Mouse (Mus musculus) urinary bladder, postnatal 14 days (tissue): ENCODE results near the gene Ccdc184.

Source experiments
- DNase-seq: peaks from one replicate; pipeline ENCODE4 v3.0.0; 2021; ENCODE audit warnings: low spot score

The Ccdc184 gene

GRCm38 (mm10) chr15:98166963-98167644 lies at the start of gene Ccdc184:
TSS of gene Ccdc184 (plus strand) at chr15:98167158.
- no peak for DNase-seq

DNA sequence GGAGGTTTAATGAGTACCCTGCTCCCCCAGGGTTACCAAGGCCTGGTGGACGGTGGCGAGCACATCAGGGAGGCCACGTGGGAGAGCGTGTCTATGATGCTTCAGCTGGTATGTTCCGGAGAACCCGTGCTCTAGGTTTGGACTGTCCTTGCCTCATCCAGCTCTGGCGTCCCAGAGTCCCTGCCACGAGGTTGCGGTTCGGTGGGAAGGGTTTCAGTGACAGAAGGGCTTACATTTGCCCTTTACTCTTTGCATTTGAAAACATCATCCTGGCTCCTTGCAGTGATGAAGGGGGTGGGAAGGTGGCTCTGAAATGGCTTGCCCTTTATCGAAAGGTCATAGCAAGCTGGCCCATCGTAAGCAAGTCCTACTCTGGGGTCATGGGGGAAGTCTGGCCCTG lies 47.6 kb upstream of the Ccdc184 start:
- no peak for DNase-seq

GRCm38 (mm10) chr15:98120831-98121230 lies 46.1 kb upstream of the Ccdc184 start:
- no peak for DNase-seq

DNA sequence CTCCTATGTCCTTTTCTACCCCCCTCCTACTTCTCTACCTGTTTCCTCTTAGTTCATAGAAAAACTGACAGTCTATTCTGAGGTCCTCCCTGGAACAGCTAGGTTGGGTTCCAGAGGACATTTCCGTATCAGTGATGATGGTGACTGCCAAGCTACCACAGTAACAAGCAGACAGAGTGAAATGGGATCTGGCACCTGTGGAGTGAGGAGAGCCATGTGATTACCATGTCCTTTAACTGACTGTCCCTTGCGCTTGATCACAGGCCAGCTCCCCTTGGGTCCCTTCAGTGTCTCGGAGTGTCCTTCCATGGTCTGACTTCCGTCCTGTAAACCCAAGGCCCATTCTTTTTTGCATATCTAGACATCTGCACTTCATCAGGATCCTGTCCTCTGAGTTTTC lies 36.0 kb upstream of the Ccdc184 start:
- DNase-seq: no peak

DNA sequence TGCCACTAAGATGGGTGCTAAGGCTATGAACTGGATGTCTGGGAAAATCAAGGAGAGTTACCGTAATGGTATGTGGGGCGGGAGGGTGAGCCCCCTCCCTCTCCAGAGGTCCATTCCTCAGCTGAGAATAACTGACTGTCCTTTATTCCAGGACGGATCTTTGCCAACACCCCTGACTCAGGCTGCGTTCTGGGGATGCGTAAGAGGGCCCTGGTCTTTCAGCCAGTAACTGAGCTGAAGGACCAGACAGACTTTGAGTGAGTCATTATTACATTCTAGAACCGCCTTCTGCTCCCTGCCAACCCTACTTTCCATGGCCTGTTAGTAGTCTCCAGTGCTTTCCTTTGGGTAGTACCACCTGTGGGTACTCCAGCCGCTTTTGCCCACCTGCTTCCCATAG lies 35.5 kb upstream of the Ccdc184 start:
- DNase-seq: no peak

- no peak for DNase-seq
Observed at GRCm38 (mm10) chr15:98131942-98132655, 34.9 kb upstream of the Ccdc184 start.

DNA sequence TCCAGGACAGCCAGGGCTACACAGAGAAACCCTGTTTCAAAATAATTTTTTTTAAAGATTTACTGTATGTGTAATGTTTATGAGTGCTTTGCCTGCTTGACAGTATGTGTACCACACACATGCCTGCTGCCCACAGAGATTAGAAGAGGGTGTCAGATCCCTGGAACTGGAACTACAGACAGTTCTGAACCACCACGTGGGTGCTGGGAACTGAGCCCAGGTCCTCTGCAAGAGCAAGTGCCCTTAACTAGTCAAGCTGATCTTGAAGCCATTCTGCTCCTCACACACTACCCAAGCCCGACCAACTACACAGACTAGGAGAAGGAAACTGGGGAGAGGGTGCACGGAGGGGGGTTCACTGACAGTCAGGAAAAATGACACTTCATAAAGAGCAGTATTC lies 33.5 kb upstream of the Ccdc184 start:
- DNase-seq: no peak

- DNase-seq: no peak
Observed at GRCm38 (mm10) chr15:98134034-98134433, 32.9 kb upstream of the Ccdc184 start.

- DNase-seq: no peak
Observed at GRCm38 (mm10) chr15:98134666-98135065, 32.3 kb upstream of the Ccdc184 start.

DNA sequence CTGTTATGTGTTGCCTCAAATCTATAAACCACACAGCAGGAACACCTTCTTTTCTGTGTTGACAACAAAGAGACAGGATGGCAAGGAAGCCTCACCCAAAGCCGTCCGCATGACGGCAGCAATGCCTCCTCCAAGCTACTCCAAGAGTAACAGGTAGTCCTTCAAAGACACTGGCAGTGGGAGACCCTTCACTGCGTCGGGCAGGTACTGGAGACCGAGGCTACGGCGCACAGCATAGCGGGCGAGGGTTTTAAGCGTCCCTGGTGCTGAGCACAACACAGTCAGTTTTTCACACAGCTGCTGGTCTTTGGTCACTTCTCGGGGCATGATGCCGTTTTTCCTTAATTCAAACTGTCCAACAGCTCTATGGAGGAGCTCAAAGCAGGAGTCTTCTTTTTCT lies 31.3 kb upstream of the Ccdc184 start:
- no peak for DNase-seq

GRCm38 (mm10) chr15:98136871-98137270 lies 30.1 kb upstream of the Ccdc184 start:
- DNase-seq: no peak

GRCm38 (mm10) chr15:98139763-98140162 lies 27.2 kb upstream of the Ccdc184 start:
- DNase-seq: no peak

- DNase-seq: no peak
Observed at GRCm38 (mm10) chr15:98140809-98141208, 26.1 kb upstream of the Ccdc184 start.

DNA sequence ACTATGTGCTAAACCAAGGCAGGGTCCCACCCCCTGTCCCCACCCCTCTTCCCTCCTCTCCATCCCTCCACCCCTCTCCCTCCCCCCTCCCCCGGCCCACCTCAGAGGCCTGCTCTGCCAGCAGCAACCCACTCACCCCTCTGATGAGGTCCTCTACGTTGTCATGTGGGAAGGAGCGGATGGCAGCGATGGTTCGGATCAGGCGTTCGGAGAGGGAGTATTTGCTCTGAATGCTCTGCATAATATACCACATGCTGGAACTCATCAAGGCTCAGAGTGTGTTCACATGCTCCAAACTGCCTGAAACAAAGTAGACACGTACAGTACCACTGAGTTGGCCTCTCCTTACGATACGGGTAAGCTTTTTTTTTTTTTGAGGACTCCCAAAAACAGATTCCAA lies 24.4 kb upstream of the Ccdc184 start:
- DNase-seq: no peak

- peak; percentile 18 for DNase-seq
Observed at GRCm38 (mm10) chr15:98144861-98145507, 22.0 kb upstream of the Ccdc184 start.

- peak; percentile 94 for DNase-seq
Observed at GRCm38 (mm10) chr15:98145559-98146181, 21.3 kb upstream of the Ccdc184 start.

GRCm38 (mm10) chr15:98148356-98148755 lies 18.6 kb upstream of the Ccdc184 start:
- no peak for DNase-seq

GRCm38 (mm10) chr15:98149166-98149602 lies 17.8 kb upstream of the Ccdc184 start:
- DNase-seq: no peak

GRCm38 (mm10) chr15:98152916-98153315 lies 14.0 kb upstream of the Ccdc184 start:
- DNase-seq: no peak

- DNase-seq: no peak
Observed at GRCm38 (mm10) chr15:98153625-98154024, 13.3 kb upstream of the Ccdc184 start.

DNA sequence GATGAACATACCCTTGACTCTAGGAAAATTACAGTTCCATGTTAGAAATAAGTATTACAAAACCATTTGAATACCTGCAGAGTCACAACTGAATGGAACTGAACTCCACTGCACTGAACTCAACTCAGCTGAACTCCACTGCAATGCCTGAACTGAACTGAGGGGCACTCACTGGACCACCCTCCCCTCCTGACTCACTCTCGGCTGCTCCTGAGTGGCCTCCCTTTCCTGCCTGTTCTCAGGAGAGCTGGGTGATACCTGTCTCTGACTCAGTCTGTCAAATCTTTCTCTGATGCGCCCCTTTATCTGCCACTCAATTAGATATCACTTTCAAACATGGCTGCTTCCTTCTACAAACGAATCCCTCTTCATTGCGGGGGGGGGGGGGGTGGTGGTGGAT lies 12.8 kb upstream of the Ccdc184 start:
- DNase-seq: no peak

- no peak for DNase-seq
Observed at GRCm38 (mm10) chr15:98154631-98155030, 12.3 kb upstream of the Ccdc184 start.

GRCm38 (mm10) chr15:98155272-98155671 lies 11.7 kb upstream of the Ccdc184 start:
- DNase-seq: no peak
